Mouse (Mus musculus) thymus, adult 2 months (tissue): ENCODE results near the gene Aadat. TPM values are rescaled to one million over a fixed set of nuclear protein-coding genes. Genes with fewer than 3 reads are reported as not detected.

Experiments
- DNase-seq: peaks from one replicate; pipeline ENCODE4 v3.0.0; 2021
- H3K27ac ChIP-seq: fragments of 200-500 bp; 2 replicates; pipeline ENCODE4 v1.5.1; 2012; ENCODE audit warnings: low read length, control low read depth; ENCODE audit not compliant: control insufficient read depth, insufficient read depth
- H3K27me3 ChIP-seq: fragments of 200-500 bp; 2 replicates; pipeline ENCODE4 v1.6.1; 2012; ENCODE audit warnings: mild to moderate bottlenecking, low read length, moderate library complexity, mixed read lengths; ENCODE audit not compliant: control insufficient read depth, insufficient read depth
- H3K36me3 ChIP-seq: fragments of 200-500 bp; 2 replicates; pipeline ENCODE4 v1.6.1; 2012; ENCODE audit warnings: mild to moderate bottlenecking, low read length, moderate library complexity; ENCODE audit not compliant: control insufficient read depth, insufficient read depth
- H3K4me1 ChIP-seq: fragments of 200-500 bp; replicated peaks from 2 replicates; pipeline ENCODE4 v1.6.1; 2012; ENCODE audit warnings: low read length; ENCODE audit not compliant: control insufficient read depth, insufficient read depth
- H3K4me3 ChIP-seq: fragments of 200-500 bp; 2 replicates; pipeline ENCODE4 v1.5.1; 2012; ENCODE audit warnings: mild to moderate bottlenecking, low read length, control low read depth, moderate library complexity; ENCODE audit not compliant: control insufficient read depth, insufficient read depth
- CTCF ChIP-seq: fragments of 200-500 bp; IDR thresholded peaks from 2 replicates; pipeline ENCODE4 v1.5.1; 2012; ENCODE audit warnings: mild to moderate bottlenecking, control low read depth, low read length, moderate library complexity, borderline replicate concordance; ENCODE audit not compliant: control insufficient read depth, poor library complexity, insufficient read depth; ENCODE audit errors: extremely low read depth
- POLR2A ChIP-seq: fragments of 200-500 bp; IDR thresholded peaks from 2 replicates; pipeline ENCODE4 v1.6.1; 2012; ENCODE audit warnings: mild to moderate bottlenecking, low read length, control low read depth, moderate library complexity; ENCODE audit not compliant: control insufficient read depth, poor library complexity, insufficient read depth; ENCODE audit errors: extremely low read depth
- WGBS: fragments of 180-500 bp; shearing (Covaris S2); methylation state at CpG from one replicate; pipeline ENCODE4 v1.1.7; 2018; 5-methylcytosine and 5-hydroxymethylcytosine counted together
- polyA plus RNA-seq: library from polyadenylated mRNA; depleted of rRNA; stranded (reverse); fragments of >200 nt; gene quantifications from 2 replicates; pipeline ENCODE4 v1.2.3, GENCODE M21; 2012; rRNA removed

Gene Aadat
- polyA plus RNA-seq, 1 experiment = 0.80 TPM

DNA sequence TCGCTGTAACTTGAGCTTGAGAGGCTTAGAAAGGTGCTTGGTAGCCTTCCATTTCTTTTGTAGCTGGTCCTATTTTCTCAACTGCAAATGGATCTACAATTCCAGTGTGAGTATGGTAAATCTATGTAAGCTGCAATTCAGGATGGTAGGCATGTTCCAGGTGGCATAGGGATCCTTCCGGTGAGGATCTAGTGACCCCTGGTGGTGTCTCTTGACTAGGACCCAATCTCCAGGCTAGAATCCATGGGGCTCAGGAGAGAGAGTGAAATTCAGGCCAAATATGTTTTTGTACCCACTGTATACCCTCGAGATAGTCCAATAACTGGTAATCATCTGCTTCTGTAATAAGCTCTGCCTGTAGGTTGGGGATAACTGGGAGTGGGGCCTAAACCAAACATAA, 89.0 kb downstream of the Aadat start:
- Histone ChIP-seq H3K4me3 (no peak overlapping the region), H3K4me1 (no peaks in the 10 kb centered on the region), H3K27me3 (no peaks in the 10 kb centered on the region), H3K36me3 (no peaks in the 10 kb centered on the region), H3K27ac (no peak overlapping the region)
- DNase-seq = no peak
- TF ChIP-seq POLR2A (no peak), CTCF (no peak)
- WGBS = 80% methylated on average over 3 of the region's 3 CpGs

Other genes starting within 250 kb of the Aadat start
- not detected in 2 replicates for gene Gm10283, start 2.7 kb upstream of the Aadat start, polyA plus RNA-seq
- gene Mfap3l, start 126.9 kb downstream of the Aadat start, polyA plus RNA-seq = 0.88 and 1.1 TPM in 2 replicates